Mouse (Mus musculus) testis, postnatal 14 days (tissue): ENCODE data around the gene Idi1.
"Not testable (repeated sequence)": the region's sequence is repeated elsewhere in the genome, so short reads cannot be mapped to it uniquely, and the experiment has no call there.

Experiments used
- DNase-seq: peaks from one replicate; pipeline ENCODE4 v3.0.0; 2021; ENCODE audit warnings: low spot score

The Idi1 gene

GRCm38 (mm10) chr13:8888603-8889002 is 3.3 kb downstream of the Idi1 start:
- DNase-seq = no peak

GRCm38 (mm10) chr13:8905986-8906385 is 20.7 kb downstream of the Idi1 start:
- DNase-seq = not testable (repeated sequence)

GRCm38 (mm10) chr13:8913890-8914289 is 28.6 kb downstream of the Idi1 start:
- not testable (repeated sequence) for DNase-seq

GRCm38 (mm10) chr13:8933499-8933898 is 48.2 kb downstream of the Idi1 start:
- no peak for DNase-seq

- not testable (repeated sequence) for DNase-seq
These were observed 52.4 kb downstream of the Idi1 start for GRCm38 (mm10) chr13:8937611-8938140.

- DNase-seq = not testable (repeated sequence)
These were observed 55.8 kb downstream of the Idi1 start for GRCm38 (mm10) chr13:8941110-8941509.

GRCm38 (mm10) chr13:8941701-8942100 is 56.4 kb downstream of the Idi1 start:
- not testable (repeated sequence) for DNase-seq
